Mouse (Mus musculus): ENCODE measurements around the gene Grap2.

Gene Grap2

DNA sequence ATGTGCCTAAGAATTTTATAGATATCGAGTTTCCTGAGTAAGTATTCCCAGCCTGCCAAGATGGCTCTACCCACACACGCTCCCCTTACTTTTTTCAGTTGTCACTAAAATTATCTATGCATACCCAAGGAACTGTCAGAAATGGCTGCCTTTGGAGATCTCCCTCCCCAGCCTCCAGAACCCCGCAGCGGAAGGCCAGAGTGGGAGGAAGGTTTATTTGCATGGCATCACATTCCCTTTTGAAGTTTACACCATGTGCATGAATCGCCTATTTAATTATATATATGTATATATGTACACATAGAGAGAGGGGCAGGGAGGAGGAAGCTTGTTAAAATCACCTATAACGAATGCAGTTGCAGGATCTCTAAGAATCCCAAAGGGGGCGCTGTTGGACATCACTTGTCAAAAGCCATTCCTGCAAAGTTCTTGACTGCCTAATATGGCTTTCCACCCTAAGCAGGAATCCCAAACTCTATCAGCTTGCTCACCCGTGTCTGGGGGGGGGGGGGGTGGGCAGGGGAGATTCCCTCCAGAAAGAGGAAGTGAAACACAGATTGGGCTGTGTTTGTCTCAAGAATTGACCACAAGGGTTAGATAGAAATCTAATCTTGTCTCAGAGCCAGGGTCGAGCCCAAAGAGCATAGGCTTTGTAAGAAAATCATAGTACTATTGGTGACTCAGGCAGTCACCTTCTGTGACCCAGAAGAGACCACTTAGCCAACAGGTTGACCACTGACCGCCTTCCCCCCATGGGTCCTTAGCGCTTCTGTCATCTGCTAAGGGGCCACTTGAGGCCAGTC, 62.2 kb downstream of the Grap2 start:
- no peak for DNase-seq (ENCODE audit: extremely low spot score, low read depth, low spot score)

DNA sequence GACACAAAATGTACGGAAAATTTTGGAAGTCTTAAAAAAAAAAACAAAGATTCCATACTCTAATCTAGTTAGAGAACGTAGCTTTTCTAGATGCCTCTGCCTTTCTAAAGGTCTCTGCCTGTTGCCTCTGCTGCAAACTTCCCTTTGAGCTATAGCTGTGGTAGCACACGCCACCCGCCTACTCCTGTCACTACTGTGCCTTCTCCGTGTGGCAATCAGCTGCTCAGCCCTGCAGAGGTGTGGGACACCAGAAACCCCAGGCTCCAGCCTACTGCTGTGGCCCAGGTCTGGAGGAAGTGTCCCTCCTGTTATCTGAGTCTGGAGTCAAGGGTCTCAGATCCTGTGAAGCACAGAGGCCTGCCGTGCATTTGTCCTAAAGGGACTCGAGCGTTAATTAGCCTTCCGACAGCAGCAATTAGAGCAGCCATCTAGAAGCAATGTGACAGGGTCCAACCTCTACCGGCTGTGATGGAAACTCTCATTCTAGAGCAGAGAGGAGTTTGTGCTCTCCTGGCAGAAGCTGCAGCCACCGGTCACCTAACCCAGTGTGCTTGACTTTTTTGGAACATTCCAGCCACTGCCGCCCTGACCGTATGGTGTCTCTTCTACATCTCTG, 64.5 kb downstream of the Grap2 start:
- no peak for DNase-seq (ENCODE audit: extremely low spot score, low read depth, low spot score)

DNA sequence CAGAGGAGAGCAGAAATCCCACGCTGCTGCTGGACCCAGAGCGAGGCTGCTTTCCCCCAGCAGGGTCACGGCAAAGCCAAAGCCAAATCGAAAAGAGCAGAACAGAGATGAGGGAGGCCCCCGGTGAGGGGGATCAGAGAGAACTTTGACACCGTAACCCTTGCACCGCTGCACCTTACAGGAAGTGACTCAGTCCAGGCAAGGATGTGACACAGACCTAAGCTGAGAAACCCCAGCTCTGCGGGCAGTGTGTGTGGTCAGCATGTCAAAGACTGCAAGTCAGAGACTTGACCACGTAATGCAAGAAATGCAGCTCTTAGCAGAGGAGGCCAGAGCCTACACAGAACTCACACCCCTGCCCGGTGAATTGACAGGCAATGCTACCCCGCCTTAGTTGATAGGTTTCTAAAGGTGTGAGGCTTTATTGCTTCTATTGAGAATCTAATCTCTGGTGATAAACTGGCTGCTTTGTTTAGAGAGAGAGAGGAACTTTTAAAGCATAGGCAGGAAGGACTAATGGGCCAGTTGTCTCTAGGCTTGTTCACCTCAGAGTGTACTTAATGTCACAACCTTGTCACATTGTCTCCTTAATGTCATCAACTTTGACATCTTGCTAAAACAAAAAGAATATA, 66.8 kb downstream of the Grap2 start:
- no peak for DNase-seq (ENCODE audit: extremely low spot score, low read depth, low spot score)

DNA sequence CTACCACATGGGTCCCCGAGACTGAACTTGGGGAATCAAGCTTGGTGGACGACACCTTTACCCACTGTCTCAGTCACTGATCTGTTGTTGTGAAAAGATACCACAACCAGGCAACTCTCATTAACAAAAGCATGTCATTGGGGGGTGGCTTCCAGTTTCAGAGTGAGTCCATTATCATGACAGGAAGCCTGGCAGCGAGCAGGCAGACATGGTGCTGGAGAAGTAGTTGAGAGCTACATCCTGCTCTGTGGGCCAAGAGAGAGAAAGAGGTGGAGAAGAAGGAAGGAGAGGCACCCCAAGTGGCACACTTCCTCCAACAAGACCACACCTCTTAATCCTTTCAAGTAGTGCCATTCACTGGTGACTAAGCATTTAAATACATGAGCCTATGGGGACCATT, 67.5 kb downstream of the Grap2 start:
- DNase-seq (ENCODE audit: extremely low spot score, low read depth, low spot score), result no peak

DNA sequence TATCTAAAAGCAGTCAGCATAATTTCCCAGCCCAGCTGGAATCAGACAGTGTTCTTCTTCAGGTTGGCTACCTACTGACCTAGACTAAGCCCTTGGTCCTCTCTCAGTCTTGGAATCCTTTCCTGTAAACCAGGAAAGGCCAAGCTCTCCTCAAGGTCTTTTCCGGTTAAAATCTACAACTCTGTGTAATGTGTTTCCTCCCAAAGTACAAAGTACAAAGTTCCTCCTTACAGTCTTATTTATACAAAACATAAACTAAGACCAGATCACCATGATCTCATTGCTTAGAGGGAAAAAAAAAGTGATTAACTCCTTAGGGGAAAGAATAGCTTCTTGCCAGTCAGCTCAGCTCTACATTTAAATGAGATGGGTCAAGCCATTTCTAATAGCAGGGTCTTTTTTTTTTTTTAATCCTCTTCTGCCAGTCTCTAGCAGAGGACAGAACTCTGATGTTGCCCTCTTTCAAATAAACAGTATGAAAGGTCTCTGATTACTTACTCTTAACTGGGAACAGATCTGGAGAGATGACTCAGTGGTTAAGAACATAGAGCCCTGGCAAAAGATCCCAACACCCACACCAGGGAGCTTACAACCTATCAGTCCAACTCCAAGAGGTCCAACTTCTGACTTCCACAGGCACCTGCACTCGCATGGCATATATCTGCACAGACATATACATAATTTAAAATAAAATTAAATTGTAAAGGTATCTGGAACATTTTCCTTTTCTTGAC, 69.5 kb downstream of the Grap2 start:
- DNase-seq (ENCODE audit: extremely low spot score, low read depth, low spot score), result no peak

DNA sequence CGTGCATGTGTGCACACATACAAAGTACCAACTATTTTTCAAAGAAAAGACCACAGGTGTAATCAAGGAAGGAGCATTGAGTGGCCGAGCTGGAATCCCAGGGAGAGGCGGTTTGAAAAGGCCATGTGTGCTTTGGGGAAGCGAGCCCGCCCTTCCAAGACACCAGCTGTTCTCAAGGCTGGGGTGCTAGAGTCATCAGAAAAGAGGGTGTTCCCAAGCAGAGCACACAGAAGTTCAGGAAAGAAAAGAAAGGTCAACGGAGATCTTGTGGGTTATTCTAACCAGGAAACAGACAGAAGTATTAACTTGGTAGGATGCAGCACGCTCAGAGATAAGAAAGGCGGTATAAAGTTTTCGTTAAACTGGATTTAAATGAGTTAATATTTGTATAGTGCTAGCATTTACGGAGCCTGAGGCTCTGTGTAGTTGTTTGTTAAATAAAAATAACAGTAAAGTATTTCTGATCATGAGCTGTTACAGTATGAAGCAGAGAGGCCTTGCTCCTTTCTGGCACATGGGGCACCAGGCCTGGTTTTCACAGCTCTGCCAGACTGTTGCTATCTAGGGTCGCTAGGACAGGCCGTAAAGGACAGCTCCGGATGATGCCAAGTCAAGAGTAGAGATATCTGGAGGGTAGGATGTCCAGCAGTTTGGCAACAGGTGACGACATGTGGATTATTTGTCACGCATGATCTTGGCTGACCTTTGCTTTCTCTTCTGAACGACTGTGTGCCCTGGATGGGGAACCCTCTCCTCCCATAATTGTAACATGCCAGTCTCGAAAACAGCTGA, 72.8 kb downstream of the Grap2 start:
- no peak for DNase-seq (ENCODE audit: extremely low spot score, low read depth, low spot score)

DNA sequence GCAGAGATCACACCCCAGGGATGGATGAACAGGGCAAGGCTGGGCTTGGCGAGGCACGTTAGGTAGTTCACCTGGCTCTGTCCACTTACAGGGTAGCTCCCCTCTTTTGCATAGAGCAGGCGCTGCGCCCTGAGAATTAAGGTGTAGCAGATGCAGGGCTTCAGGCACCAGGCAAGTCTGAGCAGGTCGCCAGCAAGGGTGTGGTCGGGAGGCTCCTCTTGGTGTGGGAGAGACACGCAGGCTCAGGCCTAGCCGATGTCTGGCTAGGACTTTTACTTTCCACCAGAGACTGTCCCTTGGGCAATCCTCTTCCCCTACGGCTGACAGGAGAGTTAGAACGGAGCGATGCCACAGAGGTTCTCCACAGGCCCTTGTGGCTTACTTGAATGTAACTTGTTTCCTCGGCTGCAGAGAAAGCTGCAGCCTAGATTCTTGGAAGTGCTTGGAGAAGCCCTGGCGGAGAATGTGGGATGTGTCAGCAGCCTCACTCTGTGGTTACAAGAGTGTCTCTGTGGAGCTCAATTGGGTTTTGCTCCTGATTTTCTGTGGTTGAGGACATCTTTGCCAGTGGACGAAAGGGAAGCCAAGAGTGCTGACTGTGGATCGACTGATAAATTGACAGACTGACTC, 76.7 kb downstream of the Grap2 start:
- DNase-seq (ENCODE audit: extremely low spot score, low read depth, low spot score), result no peak

DNA sequence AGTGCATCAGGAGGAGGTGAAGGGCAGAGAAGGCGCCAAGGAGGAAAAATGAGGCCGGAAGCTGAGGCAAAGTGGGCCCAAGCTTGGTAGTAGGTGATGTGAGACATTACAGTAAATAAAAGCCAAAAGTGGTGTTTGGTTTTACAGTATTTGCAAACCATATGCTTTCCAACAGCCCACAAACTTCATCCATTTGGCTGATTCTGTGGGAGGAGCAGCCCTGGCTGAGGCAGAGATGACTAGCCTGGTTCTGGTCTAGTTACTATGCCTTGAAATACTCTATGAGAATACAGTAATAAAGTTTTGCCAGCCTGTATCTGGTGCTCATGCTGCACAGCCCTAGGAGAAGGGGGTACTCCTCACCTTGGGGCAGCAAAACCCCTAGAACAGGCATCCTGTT, 78.0 kb downstream of the Grap2 start:
- no peak for DNase-seq (ENCODE audit: extremely low spot score, low read depth, low spot score)

DNA sequence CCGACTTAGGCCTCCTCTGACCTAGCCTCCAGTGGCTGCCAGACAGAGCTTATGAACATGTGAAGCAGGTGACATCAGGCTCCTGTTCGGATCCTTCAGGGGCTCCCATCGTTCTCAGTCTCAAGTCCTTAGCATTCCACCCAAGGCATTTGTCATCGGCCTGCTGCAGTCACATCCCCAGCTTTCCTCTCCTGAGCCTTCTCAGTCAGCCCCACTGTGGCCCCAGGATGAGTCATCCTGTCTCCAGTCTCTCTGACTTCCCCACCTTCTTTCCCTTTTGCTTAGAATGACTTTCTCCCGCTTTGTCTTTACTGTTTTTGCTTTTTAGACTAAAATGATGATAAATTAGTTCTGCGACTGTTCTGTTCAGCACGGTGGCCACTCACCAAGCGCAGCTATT, 81.5 kb downstream of the Grap2 start:
- no peak for DNase-seq (ENCODE audit: extremely low spot score, low read depth, low spot score)

DNA sequence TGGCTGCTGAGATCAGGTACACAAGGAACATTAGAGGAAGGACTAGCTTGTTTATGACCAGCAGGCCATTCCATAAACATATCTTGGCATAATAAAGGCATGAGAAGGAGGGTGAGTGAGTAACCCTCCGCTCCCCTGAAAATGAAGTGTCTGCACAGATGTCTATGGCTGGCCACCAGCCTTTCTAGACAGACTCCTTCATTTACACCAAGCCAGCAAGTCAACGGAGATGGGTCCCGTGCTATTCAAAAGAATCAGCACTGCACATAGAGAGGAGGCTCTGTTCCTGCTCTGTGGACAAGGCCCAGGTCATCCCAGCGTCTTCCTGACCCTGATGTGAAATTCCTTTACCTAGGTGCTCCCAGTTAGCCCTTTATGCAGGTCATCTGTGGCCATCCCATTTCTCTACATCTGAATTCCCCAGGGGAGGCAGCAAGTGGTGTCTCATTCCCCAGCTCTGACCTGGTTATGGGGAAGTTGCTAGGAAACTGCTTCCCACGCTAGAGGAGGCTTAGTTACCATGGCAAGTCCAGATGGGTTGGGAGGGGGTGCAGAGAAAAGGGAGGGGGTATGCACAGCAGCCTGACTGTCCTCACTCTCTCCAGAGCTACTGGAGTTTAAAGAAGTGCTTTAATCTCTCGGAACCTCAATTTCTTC, 86.5 kb downstream of the Grap2 start:
- DNase-seq (ENCODE audit: extremely low spot score, low read depth, low spot score), result no peak

DNA sequence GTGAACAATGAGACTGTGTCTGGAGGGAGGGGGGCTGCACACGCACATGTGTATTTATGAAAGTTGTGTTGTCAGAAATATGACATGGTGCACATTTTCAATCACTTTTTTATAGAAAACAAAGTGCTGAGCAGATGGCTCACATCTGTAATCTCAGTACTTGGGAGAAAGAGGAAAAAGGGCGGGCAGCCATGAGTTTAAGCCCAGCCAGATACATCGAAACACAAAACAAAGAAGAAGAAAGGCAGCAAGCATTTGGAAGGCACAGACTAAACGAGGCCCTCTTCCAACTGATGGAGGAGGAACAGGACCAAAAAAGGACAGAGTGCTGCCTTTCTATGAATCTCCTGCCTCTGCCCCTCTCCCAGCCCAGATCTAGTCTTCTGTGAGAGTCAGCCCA, 88.6 kb downstream of the Grap2 start:
- no peak for DNase-seq (ENCODE audit: extremely low spot score, low read depth, low spot score)

DNA sequence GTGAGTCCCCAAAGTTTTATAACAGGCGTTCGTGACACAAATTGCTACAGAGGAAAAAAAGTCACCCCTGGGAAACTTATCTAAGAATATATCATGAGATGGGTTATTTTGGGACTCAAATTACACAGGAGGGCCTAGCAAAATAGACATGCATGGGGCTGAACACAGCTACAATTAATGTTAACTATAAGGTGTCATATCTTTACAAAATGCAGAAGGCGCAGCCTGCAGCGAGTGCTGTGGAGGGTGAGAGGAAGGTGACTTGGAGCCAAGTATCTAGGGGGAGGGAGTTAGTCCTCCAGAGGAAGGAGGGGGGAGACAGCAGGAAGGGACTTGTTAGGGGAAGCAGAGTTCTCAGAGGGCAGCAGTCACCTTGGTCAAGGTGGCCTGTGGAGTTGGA, 92.0 kb downstream of the Grap2 start:
- DNase-seq (ENCODE audit: extremely low spot score, low read depth, low spot score), result no peak

DNA sequence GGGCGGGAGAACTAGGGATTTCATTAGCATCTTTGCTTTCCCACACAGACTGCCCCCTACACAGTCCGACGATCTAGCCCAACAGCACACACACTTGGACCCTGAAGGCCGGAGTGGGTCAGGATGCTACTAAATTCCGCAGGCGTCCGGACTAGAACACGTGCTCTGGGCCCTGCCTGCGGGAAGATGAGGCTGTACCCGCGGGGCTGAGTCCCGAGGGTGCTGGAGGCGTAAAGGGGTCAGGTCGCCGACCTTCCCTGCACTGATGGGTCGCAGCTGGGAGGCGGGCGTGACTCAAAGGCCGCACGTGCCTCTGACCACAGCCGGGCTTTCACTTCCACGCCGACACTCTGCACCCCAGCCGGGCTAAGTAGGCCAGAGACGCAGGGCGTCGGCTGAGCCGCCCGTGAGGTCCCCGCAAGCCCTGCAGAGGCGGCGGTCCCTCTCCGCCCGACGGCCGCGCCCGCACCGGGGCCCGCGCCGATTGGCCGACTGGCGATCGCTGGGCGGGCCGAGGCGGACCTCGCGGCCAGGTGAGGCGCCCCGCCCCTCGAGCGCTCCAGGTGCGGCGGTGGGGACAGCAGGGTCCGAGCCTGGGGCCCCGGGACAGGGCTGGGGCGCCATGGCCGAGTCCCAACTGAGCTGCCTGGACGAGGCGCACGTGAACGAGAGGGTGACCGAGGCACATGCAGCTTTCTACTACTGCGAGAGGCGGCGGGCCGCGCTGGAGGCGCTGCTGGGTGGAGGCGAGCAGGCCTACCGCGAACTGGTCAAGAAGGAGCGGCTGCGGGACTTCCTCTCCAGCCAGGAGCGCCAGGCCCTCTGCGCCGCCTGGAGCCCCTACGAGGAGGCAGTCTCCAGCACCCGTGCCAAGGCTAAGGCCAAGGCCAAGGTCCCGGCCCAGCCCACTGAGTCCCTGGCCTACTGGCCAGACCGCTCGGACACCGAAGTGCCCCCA, 99.2 kb downstream of the Grap2 start, which contains the start of gene Fam83f:
Gene Fam83f (plus strand): TSS at position 553 of the 958 bp plus-strand sequence.
- DNase-seq (ENCODE audit: extremely low spot score, low read depth, low spot score), result no peak

DNA sequence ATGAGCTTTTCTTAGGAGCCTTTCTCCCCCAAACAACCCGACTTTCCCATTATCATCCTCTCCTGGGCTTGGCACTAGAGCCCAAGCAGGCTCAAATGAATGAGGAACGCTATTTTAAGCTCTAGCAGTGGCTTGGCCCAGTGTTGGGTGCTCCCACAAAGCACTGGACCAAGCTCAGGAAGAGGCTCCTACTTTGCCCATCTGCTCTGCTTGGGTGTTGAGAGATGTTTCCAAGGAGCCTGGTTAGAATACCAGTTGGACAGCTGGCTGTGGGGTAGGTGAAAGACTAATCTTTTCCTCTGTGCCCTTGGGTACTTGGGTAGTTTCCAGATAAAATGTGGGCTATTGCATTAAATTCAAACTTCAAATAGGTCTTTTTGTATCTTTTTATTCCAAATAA, 100.4 kb downstream of the Grap2 start:
- no peak for DNase-seq (ENCODE audit: extremely low spot score, low read depth, low spot score)

DNA sequence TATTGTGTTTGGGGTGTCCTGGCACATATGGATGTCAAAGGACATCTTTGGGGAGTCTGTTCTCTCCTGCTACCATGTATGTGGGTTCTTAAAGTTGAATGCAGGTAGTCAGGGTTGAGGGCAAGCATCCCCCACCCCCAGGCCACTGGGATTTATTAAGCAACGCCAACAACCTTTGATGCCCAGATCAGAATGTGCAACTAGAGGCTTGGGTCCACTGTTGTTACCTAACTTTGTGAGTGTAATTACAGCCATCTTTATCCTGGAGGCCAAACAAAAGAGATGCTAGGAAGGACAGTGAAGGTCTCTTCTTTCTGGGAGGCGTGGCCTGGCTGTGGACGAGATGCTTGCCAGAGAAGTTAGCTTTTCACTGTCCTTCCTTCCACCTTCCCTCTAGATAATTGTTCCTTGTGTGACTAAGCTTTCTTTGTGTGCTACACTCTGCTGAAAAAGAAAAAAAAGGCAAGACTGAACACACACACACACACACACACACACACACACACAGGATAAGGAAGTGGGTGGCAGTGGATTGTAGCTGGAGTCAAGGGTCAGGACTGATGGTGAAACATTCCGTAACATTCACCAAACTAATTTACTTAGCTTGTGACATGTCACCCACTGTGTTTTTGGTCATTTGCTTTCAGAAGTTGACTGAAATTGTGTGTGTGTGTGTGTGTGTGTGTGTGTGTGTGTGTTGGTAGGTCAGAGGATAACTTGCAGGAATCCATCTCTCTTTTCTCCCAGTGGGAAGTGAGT, 101.1 kb downstream of the Grap2 start:
- no peak for DNase-seq (ENCODE audit: extremely low spot score, low read depth, low spot score)

DNA sequence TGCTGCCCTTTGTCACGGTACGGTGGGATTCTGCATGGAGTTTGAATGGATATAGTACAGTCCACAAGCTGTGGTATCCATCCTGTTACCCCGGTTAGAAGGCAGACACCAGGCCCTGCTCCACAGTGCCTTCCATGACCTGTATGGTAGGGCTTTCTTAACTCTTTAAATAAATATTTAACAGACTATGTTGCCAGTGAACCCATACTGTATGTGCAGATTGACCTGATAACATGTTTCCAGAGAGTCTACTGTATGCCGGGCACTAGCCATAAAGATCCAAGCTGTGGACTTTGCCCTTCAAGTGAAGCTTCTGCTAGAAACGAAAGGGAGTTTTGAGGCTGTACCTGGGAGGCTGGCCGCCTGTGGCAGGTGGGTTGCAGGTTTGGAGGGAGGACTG, 102.3 kb downstream of the Grap2 start:
- DNase-seq (ENCODE audit: extremely low spot score, low read depth, low spot score), result no peak

DNA sequence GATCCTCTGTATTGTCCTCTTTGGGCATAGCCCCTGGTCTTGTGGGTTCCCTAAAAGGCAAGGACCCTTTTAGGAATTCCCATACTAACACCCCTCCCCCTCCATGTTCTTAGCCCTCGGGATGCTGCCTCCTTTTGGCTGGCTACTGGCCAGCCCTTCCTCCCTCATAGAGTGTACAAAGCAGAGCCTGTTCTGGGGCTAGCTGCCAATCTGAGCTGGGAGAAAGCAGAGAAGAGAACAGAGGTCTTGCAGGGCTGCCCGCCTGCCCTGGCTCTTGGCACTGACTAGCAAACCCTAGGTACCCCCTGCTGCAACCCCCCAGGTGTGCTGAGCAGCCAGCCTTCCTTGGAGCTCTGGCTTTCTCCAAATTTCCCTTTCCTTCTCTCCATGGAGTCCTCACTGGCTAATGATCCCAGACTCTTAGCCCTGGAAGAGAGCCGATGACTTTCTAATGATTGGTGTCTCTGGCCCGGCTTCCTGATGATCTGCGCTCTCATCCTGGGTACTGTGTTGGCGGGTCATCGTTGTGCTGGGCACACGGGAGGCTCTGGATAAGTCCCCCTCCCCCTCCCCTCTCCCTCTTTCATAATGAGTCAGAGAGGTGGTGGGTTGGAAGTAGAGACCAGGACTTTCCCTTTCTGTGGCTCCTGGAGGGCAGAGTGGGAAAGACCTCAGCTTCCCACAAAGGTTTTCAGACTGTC, 107.3 kb downstream of the Grap2 start:
- no peak for DNase-seq (ENCODE audit: extremely low spot score, low read depth, low spot score)

All from hindlimb bud, embryonic 11.5 days (tissue).